Mouse (Mus musculus): ENCODE results near the gene Sbno2. TPM values are rescaled to one million over a fixed set of nuclear protein-coding genes. Genes with fewer than 3 reads are reported as not detected.

Sbno2 gene
- polyA plus RNA-seq, 1 experiment from 2014 or later = 10.3 TPM

DNA sequence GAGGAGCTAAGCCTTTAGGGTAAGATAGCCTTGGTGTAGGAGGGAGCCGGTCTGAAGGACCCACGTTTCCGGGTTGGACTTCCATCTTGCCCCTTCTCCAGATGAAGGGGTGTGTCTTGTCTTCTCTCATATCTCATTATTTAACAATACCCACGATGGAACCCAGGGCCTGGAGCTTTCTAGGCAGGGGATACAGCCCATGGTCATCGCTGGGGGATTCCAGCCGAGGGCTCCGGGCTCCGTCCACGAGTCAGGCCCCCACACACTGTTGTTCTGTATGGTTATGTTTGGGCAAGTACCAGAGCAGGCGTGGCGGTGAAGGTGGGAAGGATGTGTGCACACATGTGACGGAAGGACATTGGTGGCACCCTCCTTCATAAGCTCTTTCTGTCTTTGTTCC is 38.8 kb upstream of the Sbno2 start:
- H3K4me1 ChIP-seq (ENCODE audit: control insufficient read depth, insufficient read depth, low read depth, low read length) = peaks cover 28% of the 10 kb centered on the region
- no peak for ATAC-seq
- no peaks in the 10 kb centered on the region for H3K27me3 ChIP-seq (replicated peaks; ENCODE audit: control insufficient read depth, insufficient read depth, low read length)
- no peak overlapping the region for H3K4me3 ChIP-seq (ENCODE audit: low read length)
- H3K4me2 ChIP-seq (ENCODE audit: low read length) = no peak overlapping the region
- H3K9ac ChIP-seq (ENCODE audit: low read depth, low read length) = no peak overlapping the region
- 93% methylated on average over 12 of the region's 12 CpGs for WGBS
- no peaks in the 10 kb centered on the region for H3K9me3 ChIP-seq (ENCODE audit: control insufficient read depth, low read length)
- H3K36me3 ChIP-seq (ENCODE audit: control insufficient read depth, insufficient read depth, low read length) = peaks cover 14% of the 10 kb centered on the region; the same call in 1 of the 2 replicates
- no peak overlapping the region for H3K27ac ChIP-seq (ENCODE audit: low read depth, low read length)

DNA sequence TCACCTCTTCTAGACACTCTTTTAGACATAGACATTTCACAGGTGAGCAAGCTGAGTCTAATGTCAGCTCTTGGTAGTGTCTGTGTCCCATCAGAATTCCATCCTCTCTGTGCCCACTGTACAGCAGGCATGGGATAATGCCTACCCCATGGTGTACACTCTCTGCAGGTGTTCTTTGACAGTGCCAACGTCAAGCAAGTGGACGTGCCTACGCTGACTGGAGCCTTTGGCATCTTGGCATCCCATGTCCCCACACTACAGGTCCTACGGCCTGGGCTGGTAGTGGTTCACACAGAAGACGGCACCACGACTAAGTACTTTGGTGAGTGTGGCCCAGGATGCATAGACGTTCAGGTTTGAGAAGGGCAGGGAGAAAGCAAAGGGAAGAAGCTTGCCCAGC is 38.3 kb upstream of the Sbno2 start:
- Histone ChIP-seq H3K27ac (ENCODE audit: low read depth, low read length) (no peak overlapping the region), H3K27me3 (replicated peaks; ENCODE audit: control insufficient read depth, insufficient read depth, low read length) (no peaks in the 10 kb centered on the region), H3K4me1 (ENCODE audit: control insufficient read depth, insufficient read depth, low read depth, low read length) (peaks cover 28% of the 10 kb centered on the region), H3K9ac (ENCODE audit: low read depth, low read length) (no peak overlapping the region), H3K36me3 (ENCODE audit: control insufficient read depth, insufficient read depth, low read length) (peaks cover 14% of the 10 kb centered on the region; the same call in 1 of the 2 replicates), H3K4me2 (ENCODE audit: low read length) (no peak overlapping the region), H3K4me3 (ENCODE audit: low read length) (no peak overlapping the region), H3K9me3 (ENCODE audit: control insufficient read depth, low read length) (no peaks in the 10 kb centered on the region)
- 92% methylated on average over 7 of the region's 7 CpGs for WGBS
- ATAC-seq = no peak

DNA sequence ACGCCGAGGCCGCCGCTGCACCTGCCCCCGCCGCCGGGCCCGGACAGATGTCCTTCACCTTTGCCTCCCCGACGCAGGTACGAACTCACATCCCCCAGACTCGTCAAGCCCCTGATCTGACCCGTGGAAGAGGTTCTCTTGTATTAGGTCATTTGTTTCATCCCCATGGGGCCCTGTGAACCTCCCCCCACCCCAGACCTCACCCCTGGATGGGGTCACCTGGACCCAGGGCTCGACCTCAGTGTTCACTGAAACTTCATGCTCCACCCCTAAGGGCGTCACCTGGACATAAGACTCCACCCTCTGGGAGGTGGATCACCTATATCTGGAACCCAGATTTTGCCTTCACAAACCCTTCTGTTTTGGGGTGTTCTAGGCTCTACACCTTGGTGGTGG is 37.2 kb upstream of the Sbno2 start:
- ATAC-seq = no peak
- Histone ChIP-seq H3K27ac (ENCODE audit: low read depth, low read length) (peak overlapping the region; percentile 85), H3K27me3 (replicated peaks; ENCODE audit: control insufficient read depth, insufficient read depth, low read length) (no peaks in the 10 kb centered on the region), H3K4me2 (ENCODE audit: low read length) (peak overlapping the region; percentile 61), H3K4me1 (ENCODE audit: control insufficient read depth, insufficient read depth, low read depth, low read length) (peaks cover 30% of the 10 kb centered on the region), H3K36me3 (ENCODE audit: control insufficient read depth, insufficient read depth, low read length) (peaks cover 14% of the 10 kb centered on the region; the same call in 1 of the 2 replicates), H3K4me3 (ENCODE audit: low read length) (peak overlapping the region; percentile 72), H3K9me3 (ENCODE audit: control insufficient read depth, low read length) (no peaks in the 10 kb centered on the region), H3K9ac (ENCODE audit: low read depth, low read length) (peak overlapping the region; percentile 88)
- WGBS = under 1% methylated on average over 15 of the region's 15 CpGs

DNA sequence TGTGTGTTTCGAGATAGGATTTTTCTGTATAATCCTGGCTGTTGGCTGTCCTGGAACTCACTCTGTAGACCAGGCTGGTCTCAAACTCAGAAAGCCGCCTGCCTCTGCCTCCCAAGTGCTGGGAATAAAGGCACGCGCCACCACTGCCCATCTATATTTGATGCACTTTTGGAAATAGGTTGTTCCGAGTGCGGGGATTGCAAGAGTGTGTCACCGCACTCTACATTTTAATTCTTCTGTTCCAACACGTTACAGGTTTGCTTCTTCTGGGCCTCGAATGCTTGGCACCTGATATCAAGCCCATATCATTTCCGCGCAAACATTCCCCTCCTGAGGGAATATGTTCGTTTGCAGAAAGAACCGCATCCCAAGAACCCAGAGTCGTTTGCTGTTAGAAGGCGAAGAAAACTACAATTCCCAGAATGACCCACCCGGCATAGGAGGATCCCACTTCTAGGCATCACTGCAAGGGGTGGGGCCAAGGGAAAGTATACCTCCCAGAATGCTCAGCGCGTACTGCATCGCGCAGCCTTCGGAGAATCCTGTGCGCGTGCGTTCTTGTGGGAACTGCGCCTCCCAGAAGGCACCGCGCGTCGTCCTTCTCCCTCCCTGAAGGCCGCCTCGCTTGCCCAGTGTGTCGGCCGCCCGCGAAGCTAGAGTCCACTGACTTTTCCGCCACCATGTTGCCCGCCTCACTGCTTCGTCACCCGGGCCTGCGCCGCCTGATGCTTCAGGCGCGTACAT is 36.6 kb upstream of the Sbno2 start:
- Histone ChIP-seq H3K9ac (ENCODE audit: low read depth, low read length) (peak overlapping the region; percentile 88), H3K9me3 (ENCODE audit: control insufficient read depth, low read length) (no peaks in the 10 kb centered on the region), H3K4me2 (ENCODE audit: low read length) (peak overlapping the region; percentile 61), H3K36me3 (ENCODE audit: control insufficient read depth, insufficient read depth, low read length) (peaks cover 14% of the 10 kb centered on the region; the same call in 1 of the 2 replicates), H3K27ac (ENCODE audit: low read depth, low read length) (peak overlapping the region; percentile 85), H3K4me3 (ENCODE audit: low read length) (peak overlapping the region; percentile 72), H3K4me1 (ENCODE audit: control insufficient read depth, insufficient read depth, low read depth, low read length) (peaks cover 34% of the 10 kb centered on the region), H3K27me3 (replicated peaks; ENCODE audit: control insufficient read depth, insufficient read depth, low read length) (no peaks in the 10 kb centered on the region)
- peak; percentile 86 for ATAC-seq
- WGBS = under 1% methylated on average over 41 of the region's 43 CpGs

DNA sequence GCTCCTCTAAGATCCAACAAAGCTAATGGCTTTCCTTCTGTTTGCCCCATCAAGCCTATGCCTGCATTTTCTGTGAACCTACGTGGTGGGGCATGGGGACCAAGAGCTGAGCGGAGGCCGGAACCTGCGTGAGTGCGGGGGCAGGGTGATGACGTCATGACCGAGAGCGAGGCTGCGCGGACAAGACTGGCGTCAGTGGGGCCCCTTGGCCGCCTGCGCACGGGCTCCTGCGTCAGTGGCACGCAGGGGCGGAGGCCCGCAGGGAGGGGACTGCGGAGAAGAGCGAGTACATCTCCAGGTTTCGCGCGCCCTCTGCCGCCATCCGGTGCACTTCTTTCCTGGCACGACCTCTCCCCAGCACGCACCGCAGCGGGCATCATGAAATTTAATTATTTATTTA is 35.9 kb upstream of the Sbno2 start:
- Histone ChIP-seq H3K36me3 (ENCODE audit: control insufficient read depth, insufficient read depth, low read length) (peaks cover 15% of the 10 kb centered on the region; the same call in 1 of the 2 replicates), H3K9me3 (ENCODE audit: control insufficient read depth, low read length) (no peaks in the 10 kb centered on the region), H3K9ac (ENCODE audit: low read depth, low read length) (peak overlapping the region; percentile 56), H3K27ac (ENCODE audit: low read depth, low read length) (peak overlapping the region; percentile 85), H3K4me3 (ENCODE audit: low read length) (peak overlapping the region; percentile 32), H3K4me1 (ENCODE audit: control insufficient read depth, insufficient read depth, low read depth, low read length) (peaks cover 41% of the 10 kb centered on the region), H3K4me2 (ENCODE audit: low read length) (peak overlapping the region; percentile 61), H3K27me3 (replicated peaks; ENCODE audit: control insufficient read depth, insufficient read depth, low read length) (no peaks in the 10 kb centered on the region)
- peak; percentile 68 for ATAC-seq
- WGBS = under 1% methylated on average over 29 of the region's 29 CpGs

DNA sequence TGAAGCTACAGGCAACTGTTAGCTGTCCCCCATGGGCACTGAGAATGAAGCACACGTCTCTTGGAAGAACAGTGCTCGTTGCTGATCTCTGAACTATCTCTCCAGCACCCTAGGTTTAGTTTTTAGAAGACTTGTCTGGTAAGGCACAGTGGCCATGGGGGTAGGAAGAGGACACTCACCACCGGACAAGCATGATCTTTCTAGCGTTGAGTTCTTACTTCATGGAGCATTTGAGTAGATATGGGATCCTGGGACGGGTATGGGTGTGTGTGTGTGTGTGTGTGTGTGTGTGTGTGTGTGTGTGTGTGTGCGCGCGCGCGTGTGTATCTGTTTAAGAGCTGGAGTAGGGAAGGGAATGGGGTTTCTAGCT is 35.3 kb upstream of the Sbno2 start, which contains the start of gene Cbarp:
Gene Cbarp, minus strand, starts transcription at position 170 of the 370 bp plus-strand sequence.
- H3K4me1 ChIP-seq (ENCODE audit: control insufficient read depth, insufficient read depth, low read depth, low read length) = peaks cover 42% of the 10 kb centered on the region
- peaks cover 17% of the 10 kb centered on the region; the same call in 1 of the 2 replicates for H3K36me3 ChIP-seq (ENCODE audit: control insufficient read depth, insufficient read depth, low read length)
- H3K27me3 ChIP-seq (replicated peaks; ENCODE audit: control insufficient read depth, insufficient read depth, low read length) = no peaks in the 10 kb centered on the region
- H3K4me2 ChIP-seq (ENCODE audit: low read length) = peak within 1 kb of the TSS; percentile 61
- H3K27ac ChIP-seq (ENCODE audit: low read depth, low read length) = peak within 1 kb of the TSS; percentile 92
- peak within 1 kb of the TSS; percentile 56 for H3K9ac ChIP-seq (ENCODE audit: low read depth, low read length)
- ATAC-seq = no peak
- WGBS = 71% methylated on average over 10 of the region's 10 CpGs
- H3K4me3 ChIP-seq (ENCODE audit: low read length) = peak within 1 kb of the TSS; percentile 32
- no peaks in the 10 kb centered on the region for H3K9me3 ChIP-seq (ENCODE audit: control insufficient read depth, low read length)

DNA sequence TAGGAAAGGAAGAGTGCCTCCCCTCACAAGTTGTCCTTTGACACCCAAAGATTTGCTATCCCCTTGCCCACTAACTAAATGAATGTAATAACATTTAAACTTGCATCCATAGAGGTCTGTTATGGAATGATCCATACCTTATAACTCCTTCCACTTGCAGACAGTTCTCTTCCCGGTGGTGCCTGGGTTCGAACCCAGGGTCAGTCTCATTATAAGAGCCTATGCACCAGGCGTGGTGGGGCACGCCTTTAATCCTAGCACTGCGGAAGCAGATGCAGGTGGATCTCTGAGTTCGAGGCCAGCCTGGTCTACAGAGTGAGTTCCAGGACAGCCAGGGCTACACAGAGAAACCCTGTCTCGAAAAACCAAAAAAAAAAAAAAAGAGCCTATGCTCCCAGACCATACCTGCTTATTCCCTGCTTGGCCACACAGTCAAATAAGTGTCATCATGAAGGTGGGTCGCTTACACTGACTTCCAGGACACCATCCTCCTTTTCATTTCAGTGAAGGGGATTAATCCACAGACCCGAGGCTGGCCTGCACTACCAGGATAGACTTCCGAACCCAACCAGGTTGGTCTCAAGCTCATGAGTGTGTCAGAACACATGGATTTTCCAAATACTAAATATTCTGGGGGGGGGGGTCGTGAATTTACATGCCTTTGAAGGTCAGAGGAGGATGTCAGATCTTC is 34.7 kb upstream of the Sbno2 start:
- no peak overlapping the region for H3K9ac ChIP-seq (ENCODE audit: low read depth, low read length)
- no peak overlapping the region for H3K27ac ChIP-seq (ENCODE audit: low read depth, low read length)
- WGBS = 76% methylated on average over 11 of the region's 11 CpGs

DNA sequence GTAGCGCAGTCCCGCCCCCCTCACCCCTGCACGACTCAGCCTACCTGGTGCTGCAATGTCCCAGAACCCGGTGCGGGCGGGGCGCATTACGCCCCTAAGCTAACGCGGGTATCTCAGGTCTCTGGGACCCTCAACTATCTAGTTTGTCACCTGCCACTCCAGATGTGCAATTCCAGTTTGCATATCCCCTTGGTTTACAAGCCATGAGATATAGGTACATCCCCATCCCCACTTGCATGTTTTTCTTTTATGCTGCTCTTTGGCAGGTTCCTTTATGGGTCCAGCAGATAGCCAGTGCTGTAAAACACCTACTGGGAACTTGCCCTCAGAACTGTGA is 34.0 kb upstream of the Sbno2 start:
- Histone ChIP-seq H3K9ac (ENCODE audit: low read depth, low read length) (peak overlapping the region; percentile 88), H3K4me1 (ENCODE audit: control insufficient read depth, insufficient read depth, low read depth, low read length) (peaks cover 37% of the 10 kb centered on the region), H3K27me3 (replicated peaks; ENCODE audit: control insufficient read depth, insufficient read depth, low read length) (no peaks in the 10 kb centered on the region), H3K4me3 (ENCODE audit: low read length) (peak overlapping the region; percentile 77), H3K27ac (ENCODE audit: low read depth, low read length) (peak overlapping the region; percentile 92), H3K4me2 (ENCODE audit: low read length) (peak overlapping the region; percentile 75), H3K9me3 (ENCODE audit: control insufficient read depth, low read length) (no peaks in the 10 kb centered on the region), H3K36me3 (ENCODE audit: control insufficient read depth, insufficient read depth, low read length) (peaks cover 18% of the 10 kb centered on the region; the same call in 1 of the 2 replicates)
- no peak for ATAC-seq
- 0% methylated on average over 8 of the region's 10 CpGs for WGBS

More for the DNA sequence above, 34.7 kb upstream of the Sbno2 start:
- no peak overlapping the region; the same call in 1 of the 2 replicates for H3K4me2 ChIP-seq (ENCODE audit: low read length)
- peaks cover 19% of the 10 kb centered on the region; the same call in 1 of the 2 replicates for H3K36me3 ChIP-seq (ENCODE audit: control insufficient read depth, insufficient read depth, low read length)
- H3K9me3 ChIP-seq (ENCODE audit: control insufficient read depth, low read length) = no peaks in the 10 kb centered on the region
- no peaks in the 10 kb centered on the region for H3K27me3 ChIP-seq (replicated peaks; ENCODE audit: control insufficient read depth, insufficient read depth, low read length)
- ATAC-seq = no peak
- H3K4me1 ChIP-seq (ENCODE audit: control insufficient read depth, insufficient read depth, low read depth, low read length) = peaks cover 37% of the 10 kb centered on the region
- H3K4me3 ChIP-seq (ENCODE audit: low read length) = no peak overlapping the region

All from hindbrain, embryonic 16.5 days (tissue).